Mouse (Mus musculus) E14TG2a.4 (cell line): Measurements from ENCODE around the gene Pgm2.

Source experiments
- CTCF ChIP-seq: conservative IDR thresholded peaks from 2 replicates; pipeline ENCODE4 v1.5.1; 2014; ENCODE audit warnings: low read length
- NANOG ChIP-seq: IDR thresholded peaks from 2 replicates; pipeline ENCODE4 v1.6.1; 2014; ENCODE audit warnings: borderline replicate concordance, low read length, mixed read lengths
- POU5F1 ChIP-seq: IDR thresholded peaks from 2 replicates; pipeline ENCODE4 v1.6.1; 2014; ENCODE audit warnings: low read length, borderline replicate concordance

GRCm38 (mm10) chr5:64107596-64108289 lies 15.0 kb downstream of the Pgm2 start:
- TF ChIP-seq CTCF = no peak
- TF ChIP-seq NANOG = no peak; the same call in 1 of the 2 replicates
- TF ChIP-seq POU5F1 = no peak
